Mouse (Mus musculus): ENCODE data around the gene Limch1.

The Limch1 gene

GRCm38 (mm10) chr5:66746761-66747160 is 1.1 kb downstream of the Limch1 start:
- no peak for DNase-seq (ENCODE audit: low spot score in 2 of 2)

- no peak for DNase-seq (ENCODE audit: low spot score in 2 of 2)
Measured at GRCm38 (mm10) chr5:66747761-66748430, 2.3 kb downstream of the Limch1 start.

- no peak for DNase-seq (ENCODE audit: low spot score in 2 of 2)
Measured at GRCm38 (mm10) chr5:66748448-66749115, 3.0 kb downstream of the Limch1 start.

- no peak for DNase-seq (ENCODE audit: low spot score in 2 of 2)
Measured at GRCm38 (mm10) chr5:66750641-66751040, 5.0 kb downstream of the Limch1 start.

- DNase-seq (ENCODE audit: low spot score in 2 of 2), result no peak
Measured at GRCm38 (mm10) chr5:66751332-66751980, 5.8 kb downstream of the Limch1 start.

GRCm38 (mm10) chr5:66753620-66754019 is 8.0 kb downstream of the Limch1 start:
- no peak for DNase-seq (ENCODE audit: low spot score in 2 of 2)

GRCm38 (mm10) chr5:66756821-66757705 is 11.4 kb downstream of the Limch1 start:
- no peak for DNase-seq (ENCODE audit: low spot score in 2 of 2)

- no peak for DNase-seq (ENCODE audit: low spot score in 2 of 2)
Measured at GRCm38 (mm10) chr5:66757706-66758237, 12.1 kb downstream of the Limch1 start.

GRCm38 (mm10) chr5:66759354-66759753 is 13.7 kb downstream of the Limch1 start:
- no peak for DNase-seq (ENCODE audit: low spot score in 2 of 2)

GRCm38 (mm10) chr5:66760747-66761146 is 15.1 kb downstream of the Limch1 start:
- DNase-seq (ENCODE audit: low spot score in 2 of 2), result no peak

GRCm38 (mm10) chr5:66762006-66762405 is 16.4 kb downstream of the Limch1 start:
- DNase-seq (ENCODE audit: low spot score in 2 of 2), result no peak

GRCm38 (mm10) chr5:66764129-66764528 is 18.5 kb downstream of the Limch1 start:
- no peak for DNase-seq (ENCODE audit: low spot score in 2 of 2)

GRCm38 (mm10) chr5:66765911-66766310 is 20.3 kb downstream of the Limch1 start:
- no peak for DNase-seq (ENCODE audit: low spot score in 2 of 2)

- DNase-seq (ENCODE audit: low spot score in 2 of 2), result no peak
Measured at GRCm38 (mm10) chr5:66768034-66768433, 22.4 kb downstream of the Limch1 start.

- DNase-seq (ENCODE audit: low spot score in 2 of 2), result no peak
Measured at GRCm38 (mm10) chr5:66769070-66769469, 23.4 kb downstream of the Limch1 start.

- no peak for DNase-seq (ENCODE audit: low spot score in 2 of 2)
Measured at GRCm38 (mm10) chr5:66769558-66769957, 23.9 kb downstream of the Limch1 start.

GRCm38 (mm10) chr5:66777999-66778710 is 32.5 kb downstream of the Limch1 start:
- DNase-seq (ENCODE audit: low spot score in 2 of 2), result no peak

GRCm38 (mm10) chr5:66780371-66780770 is 34.7 kb downstream of the Limch1 start:
- no peak for DNase-seq (ENCODE audit: low spot score in 2 of 2)

GRCm38 (mm10) chr5:66781507-66781906 is 35.9 kb downstream of the Limch1 start:
- no peak for DNase-seq (ENCODE audit: low spot score in 2 of 2)

- no peak for DNase-seq (ENCODE audit: low spot score in 2 of 2)
Measured at GRCm38 (mm10) chr5:66782851-66783250, 37.2 kb downstream of the Limch1 start.
